Mouse (Mus musculus) MEL (cell line): ENCODE measurements at regions not wholly inside any gene's neighbourhood (a gene's known extent, or its start where the extent isn't known, plus 50 kb on each side); places are given as distances from the start of the nearest gene placed in this dataset.

Experiments used
- CTCF ChIP-seq, 3 experiments: IDR thresholded peaks in 2 of 3; conservative IDR thresholded peaks in 1 of 3; 2 replicates each; pipeline ENCODE4 v1.5.1; 2011 to 2012; ENCODE audit warnings: low read length in 3 of 3, low read depth in 2 of 3, mild to moderate bottlenecking in 2 of 3, improper control_type of control experiment in 1 of 3, inconsistent platforms in 1 of 3, mixed read lengths in 1 of 3, moderate library complexity in 1 of 3; ENCODE audit not compliant: control insufficient read depth in 1 of 3, insufficient read depth in 1 of 3, poor library complexity in 1 of 3, severe bottlenecking in 1 of 3
- EP300 ChIP-seq, 2 experiments: IDR thresholded peaks; 2 replicates each; pipeline ENCODE4 v1.6.1; 2011; ENCODE audit warnings: improper control_type of control experiment in 2 of 2, low read length in 2 of 2, low read depth in 1 of 2, mild to moderate bottlenecking in 1 of 2
- GATA1 ChIP-seq: IDR thresholded peaks from 2 replicates; pipeline ENCODE4 v1.6.1; 2011; ENCODE audit warnings: low read depth, low read length, improper control_type of control experiment
- MAFK ChIP-seq: IDR thresholded peaks from 2 replicates; pipeline ENCODE4 v1.6.1; 2011; ENCODE audit warnings: low read depth, mild to moderate bottlenecking, low read length, improper control_type of control experiment, borderline replicate concordance
- MAX ChIP-seq: IDR thresholded peaks from 2 replicates; pipeline ENCODE4 v1.6.1; 2011; ENCODE audit warnings: low read length, improper control_type of control experiment
- MAZ ChIP-seq: IDR thresholded peaks from 2 replicates; pipeline ENCODE4 v1.6.1; 2012; ENCODE audit warnings: low read depth, mild to moderate bottlenecking, inconsistent platforms, low read length, improper control_type of control experiment
- MYC ChIP-seq: IDR thresholded peaks from 2 replicates; pipeline ENCODE4 v1.6.1; 2011; ENCODE audit warnings: low read depth, mild to moderate bottlenecking, low read length, improper control_type of control experiment, moderate library complexity
- POLR2A ChIP-seq, 2 experiments: IDR thresholded peaks; 2 replicates each; pipeline ENCODE4 v1.6.1; 2011 to 2012; ENCODE audit warnings: low read length in 2 of 2, mild to moderate bottlenecking in 2 of 2, control low read depth in 1 of 2, improper control_type of control experiment in 1 of 2, low read depth in 1 of 2, moderate library complexity in 1 of 2; ENCODE audit not compliant: control insufficient read depth in 1 of 2, insufficient read depth in 1 of 2, poor library complexity in 1 of 2
- ZC3H11A ChIP-seq: IDR thresholded peaks from 2 replicates; pipeline ENCODE4 v1.6.1; 2012; ENCODE audit warnings: low read depth, mild to moderate bottlenecking, inconsistent platforms, low read length, improper control_type of control experiment
- ZKSCAN1 ChIP-seq: IDR thresholded peaks from 2 replicates; pipeline ENCODE4 v1.6.1; 2012; ENCODE audit warnings: low read depth, mild to moderate bottlenecking, inconsistent platforms, low read length, improper control_type of control experiment, moderate library complexity

GRCm38 (mm10) chr16:93085227-93085883 lies 259.4 kb upstream of the Runx1 start:
- TF ChIP-seq CTCF (IDR thresholded peaks at IDR 0.05 in 2 of 3, conservative IDR thresholded peaks at IDR 0.05 in 1 of 3; ENCODE audit: control insufficient read depth in 1 of 3, insufficient read depth in 1 of 3, low read depth in 2 of 3, low read length in 3 of 3, poor library complexity in 1 of 3, severe bottlenecking in 1 of 3) (no peak), MAX (no peak), MYC (no peak), ZKSCAN1 (no peak), ZC3H11A (no peak), GATA1 (no peak), MAFK (no peak), POLR2A (IDR thresholded peaks at IDR 0.05; ENCODE audit: control insufficient read depth in 1 of 2, insufficient read depth in 1 of 2, low read depth in 1 of 2, low read length in 2 of 2, poor library complexity in 1 of 2) (no peak), EP300 (IDR thresholded peaks at IDR 0.05; ENCODE audit: low read depth in 1 of 2, low read length in 2 of 2) (no peak), MAZ (no peak)
